8 mouse cellular contexts compared by ENCODE assay signal in genomic region chr13:105293781-105294667, GRCm38 (mm10). TPM values are rescaled to one million over a fixed set of nuclear protein-coding genes. Genes with fewer than 3 reads are reported as not detected.
DNase-seq lines count a peak whose midpoint lies in the region; ATAC-seq and TF ChIP-seq lines count a peak whose summit lies in the region.

No protein-coding gene starts in this region.

- H3K9me3 ChIP-seq in heart, embryonic 11.5 days (replicated peaks; ENCODE audit: control insufficient read depth, low read length): no peaks in the 10 kb centered on the region
- no peaks in the 10 kb centered on the region for H3K9me3 ChIP-seq in kidney, embryonic 14.5 days (ENCODE audit: control insufficient read depth, low read length)
- H3K9me3 ChIP-seq in limb, embryonic 15.5 days: no peaks in the 10 kb centered on the region
- H3K9me3 ChIP-seq in midbrain, embryonic 13.5 days: no peaks in the 10 kb centered on the region
- H3K9me3 ChIP-seq in stomach, postnatal 0 days (ENCODE audit: control insufficient read depth, low read length): no peaks in the 10 kb centered on the region

- peak overlapping the region; percentile 79 for H3K9ac ChIP-seq in heart, embryonic 11.5 days (ENCODE audit: low read depth, low read length)
- peak overlapping the region; percentile 91 for H3K9ac ChIP-seq in kidney, embryonic 14.5 days (ENCODE audit: low read depth, low read length)
- H3K9ac ChIP-seq in limb, embryonic 15.5 days: peak overlapping the region; percentile 54
- H3K9ac ChIP-seq in midbrain, embryonic 13.5 days (replicated peaks): peak overlapping the region; percentile 94
- H3K9ac ChIP-seq in stomach, postnatal 0 days (ENCODE audit: low read length): peak overlapping the region; percentile 76

- DNase-seq in gastrocnemius, postnatal 10 days: peak; percentile 46
- no peak for DNase-seq in gastrocnemius, adult 18-20 months (ENCODE audit: low spot score)
- DNase-seq in embryo, embryonic 11.5 days (ENCODE audit: low read depth, low spot score): peak; percentile 39
- peak; percentile 53 for DNase-seq in stomach, postnatal 0 days (ENCODE audit: low spot score)

- no peaks in the 10 kb centered on the region for H3K36me3 ChIP-seq in heart, embryonic 11.5 days (ENCODE audit: control insufficient read depth, insufficient read depth, low read length)
- H3K36me3 ChIP-seq in kidney, embryonic 14.5 days (ENCODE audit: control insufficient read depth, insufficient read depth, low read length): no peaks in the 10 kb centered on the region
- no peaks in the 10 kb centered on the region for H3K36me3 ChIP-seq in limb, embryonic 15.5 days
- peaks cover 7% of the 10 kb centered on the region; the same call in 1 of the 2 replicates for H3K36me3 ChIP-seq in midbrain, embryonic 13.5 days
- no peaks in the 10 kb centered on the region for H3K36me3 ChIP-seq in stomach, postnatal 0 days (ENCODE audit: control insufficient read depth, insufficient read depth, low read length)

- H3K4me2 ChIP-seq in heart, embryonic 11.5 days: peak overlapping the region; percentile 96
- peak overlapping the region; percentile 77 for H3K4me2 ChIP-seq in kidney, embryonic 14.5 days (replicated peaks; ENCODE audit: low read depth, low read length)
- H3K4me2 ChIP-seq in limb, embryonic 15.5 days: peak overlapping the region; percentile 77
- peak overlapping the region; percentile 79 for H3K4me2 ChIP-seq in midbrain, embryonic 13.5 days (replicated peaks)
- peak overlapping the region; percentile 99 for H3K4me2 ChIP-seq in stomach, postnatal 0 days (replicated peaks; ENCODE audit: low read depth)

- H3K27me3 ChIP-seq in heart, embryonic 11.5 days (ENCODE audit: control insufficient read depth, insufficient read depth, low read length): peaks cover 5% of the 10 kb centered on the region; the same call in 1 of the 2 replicates
- no peaks in the 10 kb centered on the region for H3K27me3 ChIP-seq in kidney, embryonic 14.5 days (ENCODE audit: control insufficient read depth, insufficient read depth, low read length)
- H3K27me3 ChIP-seq in limb, embryonic 15.5 days: no peaks in the 10 kb centered on the region
- H3K27me3 ChIP-seq in midbrain, embryonic 13.5 days: no peaks in the 10 kb centered on the region
- H3K27me3 ChIP-seq in stomach, postnatal 0 days (ENCODE audit: control insufficient read depth, insufficient read depth, low read length): no peaks in the 10 kb centered on the region

- peaks cover 6% of the 10 kb centered on the region for H3K4me1 ChIP-seq in heart, embryonic 11.5 days (ENCODE audit: control insufficient read depth, insufficient read depth, low read length)
- peaks cover 5% of the 10 kb centered on the region; the same call in 1 of the 2 replicates for H3K4me1 ChIP-seq in kidney, embryonic 14.5 days (ENCODE audit: control insufficient read depth, insufficient read depth, low read length)
- peaks cover 7% of the 10 kb centered on the region for H3K4me1 ChIP-seq in limb, embryonic 15.5 days
- peaks cover 24% of the 10 kb centered on the region for H3K4me1 ChIP-seq in midbrain, embryonic 13.5 days (replicated peaks)
- H3K4me1 ChIP-seq in stomach, postnatal 0 days (replicated peaks; ENCODE audit: control insufficient read depth, insufficient read depth): no peaks in the 10 kb centered on the region

- ATAC-seq in heart, embryonic 11.5 days (replicated peaks; ENCODE audit: insufficient number of reproducible peaks, low FRiP score, low TSS enrichment): peak; percentile 75
- peak; percentile 93 for ATAC-seq in kidney, embryonic 14.5 days (ENCODE audit: low FRiP score, low TSS enrichment)
- ATAC-seq in limb, embryonic 15.5 days (ENCODE audit: insufficient number of reproducible peaks, low FRiP score, low TSS enrichment, low read depth): peak; percentile 78
- ATAC-seq in midbrain, embryonic 13.5 days: peak; percentile 94
- peak; percentile 81 for ATAC-seq in stomach, postnatal 0 days (ENCODE audit: low FRiP score, low TSS enrichment)

- WGBS in heart, embryonic 11.5 days (ENCODE audit: insufficient replicate concordance): under 1% methylated on average over 48 of the region's 91 CpGs
- WGBS in kidney, embryonic 14.5 days: 1% methylated on average over 75 of the region's 91 CpGs
- under 1% methylated on average over 73 of the region's 91 CpGs for WGBS in limb, embryonic 15.5 days
- under 1% methylated on average over 80 of the region's 91 CpGs for WGBS in midbrain, embryonic 13.5 days
- 1% methylated on average over 66 of the region's 91 CpGs for WGBS in stomach, postnatal 0 days

- no peak overlapping the region for H3K27ac ChIP-seq in heart, embryonic 11.5 days (ENCODE audit: low read depth, low read length)
- H3K27ac ChIP-seq in kidney, embryonic 14.5 days (ENCODE audit: low read depth, low read length): peak overlapping the region; percentile 62; the same call in 1 of the 2 replicates
- peak overlapping the region; percentile 28; the same call in 1 of the 2 replicates for H3K27ac ChIP-seq in limb, embryonic 15.5 days
- H3K27ac ChIP-seq in midbrain, embryonic 13.5 days: peak overlapping the region; percentile 69
- H3K27ac ChIP-seq in stomach, postnatal 0 days (replicated peaks): peak overlapping the region; percentile 56

- peak overlapping the region; percentile 89 for H3K4me3 ChIP-seq in heart, embryonic 11.5 days (ENCODE audit: low read depth, low read length)
- H3K4me3 ChIP-seq in kidney, embryonic 14.5 days (ENCODE audit: low read length): peak overlapping the region; percentile 81
- H3K4me3 ChIP-seq in limb, embryonic 15.5 days: peak overlapping the region; percentile 65
- peak overlapping the region; percentile 86 for H3K4me3 ChIP-seq in midbrain, embryonic 13.5 days (replicated peaks)
- peak overlapping the region; percentile 75 for H3K4me3 ChIP-seq in stomach, postnatal 0 days (ENCODE audit: low read depth, low read length)

- TF ChIP-seq CTCF in stomach, postnatal 0 days (IDR thresholded peaks at IDR 0.05; ENCODE audit: low read depth): no peak

- no peak for TF ChIP-seq EP300 in stomach, postnatal 0 days (optimal IDR thresholded peaks at IDR 0.05)

RNA-seq across cellular contexts. Expression of gene Rnf180, which starts 0.6 kb away (rescaled TPM):
- total RNA-seq in gastrocnemius, postnatal 10 days (2021): 1 to 10 TPM in 1 of 2 experiments, under 1 TPM in 1; 0.63 to 1.1 TPM
- total RNA-seq in gastrocnemius, adult 18-20 months (2021): under 1 TPM; 0.14 to 0.21 TPM
- polyA plus RNA-seq in heart, embryonic 11.5 days (2014; fragmentation: Nextera tagmentation; extraction: Ambion mirVana): 2.4 and 2.7 TPM in 2 replicates
- polyA plus RNA-seq in kidney, embryonic 14.5 days (2014; fragmentation: Nextera tagmentation; extraction: Ambion mirVana): 6.3 and 12.0 TPM in 2 replicates
- polyA plus RNA-seq in limb, embryonic 15.5 days (2015; fragmentation: Nextera tagmentation; extraction: Ambion mirVana): 6.4 and 7.7 TPM in 2 replicates
- 19.7 and 22.5 TPM in 2 replicates for polyA plus RNA-seq in midbrain, embryonic 13.5 days (2015; fragmentation: Nextera tagmentation; extraction: Ambion mirVana)
- 1.2 and 1.5 TPM in 2 replicates for polyA plus RNA-seq in stomach, postnatal 0 days (2015; fragmentation: Nextera tagmentation; extraction: Ambion mirVana)
